In the genomic region with DNA sequence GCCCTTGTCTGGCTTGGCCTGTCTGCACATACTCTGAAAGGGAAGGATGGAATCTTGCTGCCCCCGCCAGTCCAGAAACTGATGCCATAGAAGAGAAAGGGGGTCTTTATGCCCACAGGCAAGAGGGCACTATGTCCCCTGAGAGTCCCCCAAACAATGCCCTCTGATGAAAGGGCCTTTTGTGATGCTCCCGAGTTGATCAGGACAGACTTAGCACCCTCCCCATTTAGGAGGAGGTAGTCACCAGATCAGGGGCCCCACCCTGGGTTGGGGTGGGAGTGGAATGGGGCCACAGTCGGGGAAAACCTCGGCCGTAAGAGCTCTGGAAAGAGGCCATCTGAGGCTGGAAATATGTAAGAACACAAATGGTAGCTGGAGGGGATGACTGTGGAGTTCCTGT, we compare ENCODE assay signal across 13 mouse cellular contexts. TPM values are rescaled to one million over a fixed set of nuclear protein-coding genes. Genes with fewer than 3 reads are reported as not detected.
DNase-seq lines count a peak whose midpoint lies in the region; ATAC-seq lines count a peak whose summit lies in the region.
"Had no signal": no experiment of that assay in that cellular context is flagged by ENCODE, and none has a peak within 500 bp of the region (broad histone marks: within the 10 kb centered on the region; RNA-seq: fewer than 3 reads in every experiment).

No protein-coding gene starts in this region.

- no peaks in the 10 kb centered on the region for H3K27me3 ChIP-seq in forebrain, embryonic 10.5 days (ENCODE audit: poor library complexity, severe bottlenecking)
- no peaks in the 10 kb centered on the region for H3K27me3 ChIP-seq in forebrain, embryonic 16.5 days (replicated peaks; ENCODE audit: control insufficient read depth, insufficient read depth, low read length)
- H3K27me3 ChIP-seq in hindbrain, embryonic 13.5 days: no peaks in the 10 kb centered on the region
- H3K27me3 ChIP-seq in hindbrain, embryonic 12.5 days: no peaks in the 10 kb centered on the region
- H3K27me3 ChIP-seq in embryonic facial prominence, embryonic 12.5 days: no peaks in the 10 kb centered on the region
- H3K27me3 ChIP-seq in limb, embryonic 13.5 days: no peaks in the 10 kb centered on the region

- H3K9me3 ChIP-seq in forebrain, embryonic 10.5 days: no peaks in the 10 kb centered on the region
- no peaks in the 10 kb centered on the region for H3K9me3 ChIP-seq in forebrain, embryonic 16.5 days (ENCODE audit: control insufficient read depth, low read length)
- H3K9me3 ChIP-seq in hindbrain, embryonic 13.5 days: no peaks in the 10 kb centered on the region
- H3K9me3 ChIP-seq in hindbrain, embryonic 12.5 days (replicated peaks): no peaks in the 10 kb centered on the region
- H3K9me3 ChIP-seq in embryonic facial prominence, embryonic 12.5 days: no peaks in the 10 kb centered on the region
- no peaks in the 10 kb centered on the region; the same call in 1 of the 2 replicates for H3K9me3 ChIP-seq in limb, embryonic 13.5 days
- H3K9me3 ChIP-seq: liver, embryonic 12.5 days had no signal

- WGBS in forebrain, embryonic 10.5 days: 57% methylated on average over 5 of the region's 5 CpGs
- WGBS in forebrain, embryonic 16.5 days: 30% methylated on average over 5 of the region's 5 CpGs
- WGBS in hindbrain, embryonic 13.5 days: 37% methylated on average over 5 of the region's 5 CpGs
- WGBS in hindbrain, embryonic 12.5 days: 47% methylated on average over 5 of the region's 5 CpGs
- 40% methylated on average over 5 of the region's 5 CpGs for WGBS in embryonic facial prominence, embryonic 12.5 days
- 65% methylated on average over 5 of the region's 5 CpGs for WGBS in limb, embryonic 13.5 days

- H3K4me1 ChIP-seq in forebrain, embryonic 10.5 days: peaks cover 40% of the 10 kb centered on the region
- H3K4me1 ChIP-seq in forebrain, embryonic 16.5 days (replicated peaks; ENCODE audit: control insufficient read depth, insufficient read depth, low read length): no peaks in the 10 kb centered on the region; the same call in 1 of the 2 replicates
- peaks cover 25% of the 10 kb centered on the region for H3K4me1 ChIP-seq in hindbrain, embryonic 13.5 days (replicated peaks)
- H3K4me1 ChIP-seq in hindbrain, embryonic 12.5 days: peaks cover 14% of the 10 kb centered on the region
- peaks cover 23% of the 10 kb centered on the region for H3K4me1 ChIP-seq in embryonic facial prominence, embryonic 12.5 days
- H3K4me1 ChIP-seq in limb, embryonic 13.5 days: peaks cover 25% of the 10 kb centered on the region

- H3K36me3 ChIP-seq in forebrain, embryonic 10.5 days (replicated peaks): no peaks in the 10 kb centered on the region
- no peaks in the 10 kb centered on the region for H3K36me3 ChIP-seq in forebrain, embryonic 16.5 days (ENCODE audit: control insufficient read depth, insufficient read depth)
- H3K36me3 ChIP-seq in hindbrain, embryonic 13.5 days: no peaks in the 10 kb centered on the region
- no peaks in the 10 kb centered on the region for H3K36me3 ChIP-seq in hindbrain, embryonic 12.5 days
- no peaks in the 10 kb centered on the region for H3K36me3 ChIP-seq in embryonic facial prominence, embryonic 12.5 days
- no peaks in the 10 kb centered on the region for H3K36me3 ChIP-seq in limb, embryonic 13.5 days
- H3K36me3 ChIP-seq: liver, embryonic 12.5 days had no signal

- H3K9ac ChIP-seq in forebrain, embryonic 16.5 days (replicated peaks; ENCODE audit: low read depth, low read length): no peak overlapping the region
- H3K9ac ChIP-seq in hindbrain, embryonic 13.5 days: no peak overlapping the region
- H3K9ac ChIP-seq in hindbrain, embryonic 12.5 days: no peak overlapping the region
- H3K9ac ChIP-seq in embryonic facial prominence, embryonic 12.5 days: no peak overlapping the region
- no peak overlapping the region for H3K9ac ChIP-seq in limb, embryonic 13.5 days
- H3K9ac ChIP-seq: liver, embryonic 12.5 days had no signal

- DNase-seq in forebrain, embryonic 10.5 days (ENCODE audit: extremely low spot score, low spot score): no peak
- no peak for DNase-seq in embryo, embryonic 9.5 days (ENCODE audit: extremely low spot score)
- DNase-seq in left cerebral cortex, adult 18-20 months (ENCODE audit: low spot score in 2 of 2): no peak
- DNase-seq: cerebellum, postnatal 36 days; kidney, postnatal 10 days; layer of hippocampus, postnatal 36 days; right cerebral cortex, postnatal 4 days had no signal

- no peak overlapping the region for H3K4me2 ChIP-seq in forebrain, embryonic 16.5 days (ENCODE audit: low read length)
- no peak overlapping the region for H3K4me2 ChIP-seq in hindbrain, embryonic 13.5 days
- no peak overlapping the region for H3K4me2 ChIP-seq in hindbrain, embryonic 12.5 days (replicated peaks)
- no peak overlapping the region for H3K4me2 ChIP-seq in embryonic facial prominence, embryonic 12.5 days (replicated peaks)
- no peak overlapping the region for H3K4me2 ChIP-seq in limb, embryonic 13.5 days (replicated peaks)
- H3K4me2 ChIP-seq: liver, embryonic 12.5 days had no signal

- no peak overlapping the region for H3K4me3 ChIP-seq in forebrain, embryonic 10.5 days
- no peak overlapping the region for H3K4me3 ChIP-seq in forebrain, embryonic 16.5 days (replicated peaks; ENCODE audit: low read length)
- H3K4me3 ChIP-seq in hindbrain, embryonic 13.5 days: no peak overlapping the region
- no peak overlapping the region for H3K4me3 ChIP-seq in hindbrain, embryonic 12.5 days
- H3K4me3 ChIP-seq in embryonic facial prominence, embryonic 12.5 days: no peak overlapping the region
- H3K4me3 ChIP-seq in limb, embryonic 13.5 days: no peak overlapping the region
- H3K4me3 ChIP-seq: liver, embryonic 12.5 days had no signal

- peak overlapping the region; percentile 70 for H3K27ac ChIP-seq in forebrain, embryonic 10.5 days
- no peak overlapping the region for H3K27ac ChIP-seq in forebrain, embryonic 16.5 days (ENCODE audit: low read length)
- H3K27ac ChIP-seq in hindbrain, embryonic 13.5 days: peak overlapping the region; percentile 50
- no peak overlapping the region for H3K27ac ChIP-seq in hindbrain, embryonic 12.5 days
- 0 out of 2 replicates have a peak overlapping the region, but pooled peaks have one; percentile 31 for H3K27ac ChIP-seq in embryonic facial prominence, embryonic 12.5 days
- peak overlapping the region; percentile 28; the same call in 1 of the 2 replicates for H3K27ac ChIP-seq in limb, embryonic 13.5 days
- H3K27ac ChIP-seq: liver, embryonic 12.5 days had no signal

- ATAC-seq in forebrain, embryonic 16.5 days: no peak
- ATAC-seq in hindbrain, embryonic 13.5 days (ENCODE audit: low FRiP score): no peak
- no peak for ATAC-seq in hindbrain, embryonic 12.5 days (ENCODE audit: low FRiP score)
- no peak for ATAC-seq in embryonic facial prominence, embryonic 12.5 days (ENCODE audit: insufficient number of reproducible peaks, insufficient read depth, low FRiP score, low TSS enrichment)
- no peak for ATAC-seq in limb, embryonic 13.5 days (ENCODE audit: low FRiP score, low read depth)
- ATAC-seq: liver, embryonic 12.5 days had no signal

RNA-seq across cellular contexts. Expression of gene Cfap20, which starts 37.5 kb away (rescaled TPM):
- 144 and 146 TPM in 2 replicates for polyA plus RNA-seq in forebrain, embryonic 10.5 days (2016; fragmentation: Nextera tagmentation; extraction: Ambion mirVana)
- polyA plus RNA-seq in forebrain, embryonic 16.5 days (2015; fragmentation: Nextera tagmentation; extraction: Ambion mirVana): 139 and 141 TPM in 2 replicates
- 134 TPM in 2 replicates for polyA plus RNA-seq in hindbrain, embryonic 13.5 days (2015; fragmentation: Nextera tagmentation; extraction: Ambion mirVana)
- 124 and 130 TPM in 2 replicates for polyA plus RNA-seq in hindbrain, embryonic 12.5 days (2016; fragmentation: Nextera tagmentation; extraction: Ambion mirVana)
- polyA plus RNA-seq in embryonic facial prominence, embryonic 12.5 days (2016; fragmentation: Nextera tagmentation; extraction: Ambion mirVana): 148 and 152 TPM in 2 replicates
- 154 and 161 TPM in 2 replicates for polyA plus RNA-seq in limb, embryonic 13.5 days (2015; fragmentation: Nextera tagmentation; extraction: Ambion mirVana)
- total RNA-seq in left cerebral cortex, adult 18-20 months (2021): 10 to 100 TPM; 58.8 to 60.7 TPM

RNA-seq across cellular contexts. Expression of gene Mmp15, which starts 45.1 kb away (rescaled TPM):
- polyA plus RNA-seq in forebrain, embryonic 10.5 days (2016; fragmentation: Nextera tagmentation; extraction: Ambion mirVana): 11.1 TPM in 2 replicates
- 10.9 and 11.3 TPM in 2 replicates for polyA plus RNA-seq in forebrain, embryonic 16.5 days (2015; fragmentation: Nextera tagmentation; extraction: Ambion mirVana)
- 17.4 and 18.4 TPM in 2 replicates for polyA plus RNA-seq in hindbrain, embryonic 13.5 days (2015; fragmentation: Nextera tagmentation; extraction: Ambion mirVana)
- polyA plus RNA-seq in hindbrain, embryonic 12.5 days (2016; fragmentation: Nextera tagmentation; extraction: Ambion mirVana): 31.8 and 33.2 TPM in 2 replicates
- polyA plus RNA-seq in embryonic facial prominence, embryonic 12.5 days (2016; fragmentation: Nextera tagmentation; extraction: Ambion mirVana): 17.6 and 17.9 TPM in 2 replicates
- polyA plus RNA-seq in limb, embryonic 13.5 days (2015; fragmentation: Nextera tagmentation; extraction: Ambion mirVana): 7.7 and 9.2 TPM in 2 replicates
- total RNA-seq in left cerebral cortex, adult 18-20 months (2021): 10 to 100 TPM; 12.6 to 15.3 TPM

Comparison
In these comparisons a context has a peak if more than half of its experiments do, and no peak if none do; other contexts are left out.
1. H3K27ac ChIP-seq: peak in forebrain, embryonic 10.5 days (single experiment), hindbrain, embryonic 13.5 days (single experiment), embryonic facial prominence, embryonic 12.5 days (single experiment) and limb, embryonic 13.5 days (single experiment); none in forebrain, embryonic 16.5 days (single experiment) and hindbrain, embryonic 12.5 days (single experiment).